Mouse (Mus musculus) myocyte (in vitro differentiated cells): ENCODE results near the gene H13.

Experiments used
- CEBPB ChIP-seq: IDR thresholded peaks from 2 replicates; pipeline ENCODE4 v1.6.1; 2011; ENCODE audit warnings: mild to moderate bottlenecking, moderate library complexity; ENCODE audit not compliant: poor library complexity, insufficient read depth, severe bottlenecking
- E2F4 ChIP-seq: IDR thresholded peaks from one replicate; pipeline ENCODE4 v1.6.1; 2011; ENCODE audit warnings: mild to moderate bottlenecking, control low read depth, moderate library complexity; ENCODE audit not compliant: insufficient read depth
- MAX ChIP-seq: IDR thresholded peaks from one replicate; pipeline ENCODE4 v1.6.1; 2011; ENCODE audit warnings: low read depth, mild to moderate bottlenecking, control low read depth
- MYOD1 ChIP-seq, 3 experiments: IDR thresholded peaks; one replicate each; pipeline ENCODE4 v1.6.1; 2011; ENCODE audit warnings: control low read depth in 2 of 3, low read depth in 2 of 3, mild to moderate bottlenecking in 2 of 3, moderate library complexity in 1 of 3; ENCODE audit not compliant: insufficient read length in 2 of 3, control insufficient read depth in 1 of 3
- MYOG ChIP-seq, 3 experiments: IDR thresholded peaks; one replicate each; pipeline ENCODE4 v1.6.1; 2011; ENCODE audit warnings: control low read depth in 2 of 3, low read depth in 2 of 3, mild to moderate bottlenecking in 2 of 3; ENCODE audit not compliant: insufficient read length in 2 of 3, control insufficient read depth in 1 of 3, insufficient read depth in 1 of 3
- POLR2A ChIP-seq: IDR thresholded peaks from one replicate; pipeline ENCODE4 v1.6.1; 2011; ENCODE audit warnings: low read depth, mild to moderate bottlenecking, control low read depth, moderate library complexity; ENCODE audit not compliant: insufficient read length
- POLR2AphosphoS2 ChIP-seq: IDR thresholded peaks from one replicate; pipeline ENCODE4 v1.6.1; 2011; ENCODE audit warnings: low read depth, control low read depth; ENCODE audit not compliant: insufficient read length
- SRF ChIP-seq: IDR thresholded peaks from one replicate; pipeline ENCODE4 v1.6.1; 2011; ENCODE audit warnings: low read depth; ENCODE audit not compliant: control insufficient read depth, insufficient read length
- TCF12 ChIP-seq: IDR thresholded peaks from one replicate; pipeline ENCODE4 v1.6.1; 2011; ENCODE audit warnings: mild to moderate bottlenecking, control low read depth; ENCODE audit not compliant: poor library complexity, insufficient read depth, severe bottlenecking
- USF1 ChIP-seq: IDR thresholded peaks from one replicate; pipeline ENCODE4 v1.6.1; 2011; ENCODE audit warnings: low read depth, mild to moderate bottlenecking, control low read depth, moderate library complexity

DNA sequence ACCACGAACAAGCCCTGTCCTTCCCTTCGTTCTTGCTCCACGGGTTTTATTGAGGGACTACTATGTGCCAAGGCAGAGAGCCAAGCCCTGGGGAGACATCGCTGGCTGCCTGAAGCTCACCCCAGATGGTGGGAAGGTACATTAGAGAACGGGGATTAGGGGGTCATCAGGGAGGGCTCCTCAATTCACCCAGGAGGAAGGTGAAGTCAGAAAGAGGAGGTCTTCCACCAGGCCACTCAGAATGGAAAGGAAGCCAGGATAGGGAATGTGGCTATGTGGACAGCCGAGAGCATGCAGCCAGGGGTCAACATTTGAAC lies 32.3 kb upstream of the H13 start:
- TF ChIP-seq POLR2A = no peak
- no peak for TF ChIP-seq USF1
- TF ChIP-seq MYOG (IDR thresholded peaks at IDR 0.05; ENCODE audit: control insufficient read depth in 1 of 3, insufficient read depth in 1 of 3, insufficient read length in 2 of 3, low read depth in 2 of 3) = no peak
- TF ChIP-seq POLR2AphosphoS2 = peak; percentile 67
- TF ChIP-seq E2F4 = no peak
- TF ChIP-seq MYOD1 (IDR thresholded peaks at IDR 0.05; ENCODE audit: control insufficient read depth in 1 of 3, insufficient read length in 2 of 3, low read depth in 2 of 3) = no peak
- TF ChIP-seq CEBPB = no peak
- no peak for TF ChIP-seq MAX
- no peak for TF ChIP-seq TCF12
- no peak for TF ChIP-seq SRF
